Mouse (Mus musculus) midbrain, embryonic 14.5 days (tissue): Measurements from ENCODE around the gene Ifnar2. TPM values are rescaled to one million over a fixed set of nuclear protein-coding genes. Genes with fewer than 3 reads are reported as not detected.

Source experiments
- ATAC-seq: fragments of 200-750 bp; cut with Nextera tagmentation; 2 replicates; pipeline ENCODE4 v1.8.0; 2017; ENCODE audit warnings: moderate number of reproducible peaks, moderate library complexity; ENCODE audit not compliant: low FRiP score, low TSS enrichment
- DNase-seq: peaks from one replicate; pipeline ENCODE4 v3.0.0-alpha.2; 2015
- H3K27ac ChIP-seq: fragments of 300-500 bp; sonication (generic); replicated peaks from 2 replicates; pipeline ENCODE4 v1.5.1; 2014; ENCODE audit warnings: mild to moderate bottlenecking, low read depth, low read length, moderate library complexity
- H3K27me3 ChIP-seq: fragments of 300-500 bp; sonication (generic); 2 replicates; pipeline ENCODE4 v1.6.1; 2014; ENCODE audit warnings: low read length, control low read depth, mixed read lengths; ENCODE audit not compliant: control insufficient read depth, insufficient read depth
- H3K36me3 ChIP-seq: fragments of 300-500 bp; sonication (generic); 2 replicates; pipeline ENCODE4 v1.6.1; 2014; ENCODE audit warnings: low read length, control low read depth; ENCODE audit not compliant: control insufficient read depth, insufficient read depth
- H3K4me1 ChIP-seq: fragments of 300-500 bp; sonication (generic); 2 replicates; pipeline ENCODE4 v1.6.1; 2014; ENCODE audit warnings: mild to moderate bottlenecking, antibody characterized with exemption, low read length, control low read depth; ENCODE audit not compliant: control insufficient read depth, insufficient read depth
- H3K4me2 ChIP-seq: fragments of 300-500 bp; sonication (generic); 2 replicates; pipeline ENCODE4 v1.6.1; 2014; ENCODE audit warnings: mild to moderate bottlenecking, low read length, moderate library complexity
- H3K4me3 ChIP-seq: fragments of 300-500 bp; sonication (generic); replicated peaks from 2 replicates; pipeline ENCODE4 v1.5.1; 2014; ENCODE audit warnings: low read depth, low read length
- H3K9ac ChIP-seq: fragments of 300-500 bp; sonication (generic); replicated peaks from 2 replicates; pipeline ENCODE4 v1.6.1; 2014; ENCODE audit warnings: mild to moderate bottlenecking, low read length, moderate library complexity
- H3K9me3 ChIP-seq: fragments of 300-500 bp; sonication (generic); 2 replicates; pipeline ENCODE4 v1.6.1; 2016; ENCODE audit warnings: low read length, control low read depth, mixed read lengths; ENCODE audit not compliant: control insufficient read depth
- whole genome bisulfite sequencing: fragments of 180-500 bp; shearing (Covaris S2); extraction: QIAGEN DNeasy Blood & Tissue Kit; methylation state at CpG from one replicate; pipeline ENCODE4 v1.1.7; 2014; 5-methylcytosine and 5-hydroxymethylcytosine counted together
- polyA plus RNA-seq: library from polyadenylated mRNA; unstranded; fragments of >200 nt; fragmentation: Nextera tagmentation; extraction: Ambion mirVana; gene quantifications from 2 replicates; pipeline ENCODE4 v1.2.1, GENCODE M21; 2014

Ifnar2 gene
- polyA plus RNA-seq, 1 experiment from 2014 or later, result 32.2 TPM

DNA sequence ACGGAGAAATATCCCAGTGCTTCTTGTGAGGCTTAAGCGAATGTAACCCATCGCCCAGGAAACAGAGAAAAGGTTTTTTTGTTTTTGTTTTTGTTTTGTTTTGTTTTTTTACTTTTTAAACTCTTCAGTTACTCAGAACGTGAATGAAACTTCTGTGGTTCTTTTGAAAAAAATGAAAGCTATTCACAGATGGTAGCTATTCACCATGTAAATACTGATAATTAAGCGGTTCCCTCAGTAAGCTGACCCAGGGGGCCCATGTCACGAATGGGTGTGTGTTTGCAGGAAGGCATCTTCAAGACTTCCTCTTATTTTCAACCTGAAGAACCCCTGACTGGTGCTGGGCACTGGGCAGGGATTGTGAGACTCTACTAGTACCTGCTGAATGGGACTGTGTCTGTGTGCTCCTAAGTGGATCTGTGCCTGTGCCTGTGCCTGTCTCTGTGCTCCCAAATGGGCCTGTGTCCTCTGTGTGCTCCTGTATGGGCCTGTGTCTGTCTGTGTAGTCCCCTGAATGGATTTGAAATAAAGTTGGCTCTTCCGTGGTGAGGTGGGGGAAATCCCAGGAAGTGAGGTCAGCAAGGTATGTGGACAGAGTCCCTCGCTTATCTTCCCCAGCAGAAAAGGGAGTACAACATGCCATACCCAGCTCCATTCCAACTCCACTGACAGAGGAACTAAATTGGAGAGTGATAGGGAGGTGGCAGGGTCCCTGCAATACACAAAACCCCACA lies 74.4 kb downstream of the Ifnar2 start:
- no peak for DNase-seq
- no peak overlapping the region for H3K9ac ChIP-seq
- ATAC-seq, result no peak

DNA sequence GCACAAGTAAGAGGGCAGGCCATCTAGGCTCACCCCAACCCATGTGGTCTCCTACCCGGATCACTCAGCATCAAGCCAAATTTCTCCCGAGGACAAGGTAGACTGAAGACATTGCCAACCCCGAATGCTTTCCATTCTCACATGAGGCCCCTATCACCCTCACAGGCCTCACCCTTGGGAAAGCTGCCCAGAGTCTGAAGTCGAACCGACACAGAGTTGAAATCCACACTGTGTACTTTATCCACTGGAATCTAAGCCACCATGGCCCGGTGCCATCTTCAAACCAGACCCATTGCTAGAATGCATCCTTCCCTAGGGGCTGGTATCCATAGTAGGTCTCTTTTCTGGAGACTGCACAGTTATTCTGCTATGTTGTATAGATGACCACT lies 74.9 kb downstream of the Ifnar2 start:
- Histone ChIP-seq H3K9ac (no peak overlapping the region), H3K4me2 (no peak overlapping the region), H3K27ac (no peak overlapping the region), H3K4me1 (no peaks in the 10 kb centered on the region), H3K27me3 (no peaks in the 10 kb centered on the region), H3K36me3 (no peaks in the 10 kb centered on the region), H3K4me3 (no peak overlapping the region), H3K9me3 (no peaks in the 10 kb centered on the region)
- ATAC-seq, result no peak
- 86% methylated on average over 6 of the region's 6 CpGs for WGBS
- no peak for DNase-seq

More for the DNA sequence above, 74.4 kb downstream of the Ifnar2 start:
- H3K9me3 ChIP-seq, result no peaks in the 10 kb centered on the region
- no peak overlapping the region for H3K4me2 ChIP-seq
- no peak overlapping the region for H3K27ac ChIP-seq
- no peak overlapping the region for H3K4me3 ChIP-seq
- no peaks in the 10 kb centered on the region for H3K36me3 ChIP-seq
- H3K27me3 ChIP-seq, result no peaks in the 10 kb centered on the region
- 79% methylated on average over 8 of the region's 8 CpGs for WGBS
- H3K4me1 ChIP-seq, result no peaks in the 10 kb centered on the region

DNA sequence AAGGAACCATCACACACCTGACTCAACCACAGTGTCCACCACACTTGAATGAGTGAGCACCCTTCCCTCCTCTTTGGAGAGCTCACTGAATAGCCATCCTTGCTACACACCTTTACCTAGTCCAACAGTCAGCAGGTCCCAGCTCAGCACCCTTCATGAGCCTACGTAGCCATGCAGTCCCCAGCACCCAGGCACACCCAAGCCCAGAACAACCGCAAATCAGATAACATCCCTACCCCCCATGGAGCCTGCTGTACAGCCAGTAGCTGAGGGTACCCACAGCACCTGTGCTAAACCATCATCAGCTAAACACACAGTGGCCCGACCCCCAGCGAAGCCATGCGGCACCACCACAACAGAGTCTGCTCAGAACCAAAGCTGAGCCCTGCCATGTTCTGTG lies 75.5 kb downstream of the Ifnar2 start:
- 92% methylated on average over 5 of the region's 5 CpGs for WGBS
- no peaks in the 10 kb centered on the region for H3K4me1 ChIP-seq
- H3K27ac ChIP-seq, result no peak overlapping the region
- H3K4me3 ChIP-seq, result no peak overlapping the region
- H3K9me3 ChIP-seq, result no peaks in the 10 kb centered on the region
- H3K27me3 ChIP-seq, result no peaks in the 10 kb centered on the region
- no peak overlapping the region for H3K4me2 ChIP-seq
- H3K9ac ChIP-seq, result no peak overlapping the region
- DNase-seq (no peak), ATAC-seq (no peak)
- no peaks in the 10 kb centered on the region for H3K36me3 ChIP-seq

- no peak for ATAC-seq
Measured at GRCm38 (mm10) chr16:91448895-91449294, 76.3 kb downstream of the Ifnar2 start.

DNA sequence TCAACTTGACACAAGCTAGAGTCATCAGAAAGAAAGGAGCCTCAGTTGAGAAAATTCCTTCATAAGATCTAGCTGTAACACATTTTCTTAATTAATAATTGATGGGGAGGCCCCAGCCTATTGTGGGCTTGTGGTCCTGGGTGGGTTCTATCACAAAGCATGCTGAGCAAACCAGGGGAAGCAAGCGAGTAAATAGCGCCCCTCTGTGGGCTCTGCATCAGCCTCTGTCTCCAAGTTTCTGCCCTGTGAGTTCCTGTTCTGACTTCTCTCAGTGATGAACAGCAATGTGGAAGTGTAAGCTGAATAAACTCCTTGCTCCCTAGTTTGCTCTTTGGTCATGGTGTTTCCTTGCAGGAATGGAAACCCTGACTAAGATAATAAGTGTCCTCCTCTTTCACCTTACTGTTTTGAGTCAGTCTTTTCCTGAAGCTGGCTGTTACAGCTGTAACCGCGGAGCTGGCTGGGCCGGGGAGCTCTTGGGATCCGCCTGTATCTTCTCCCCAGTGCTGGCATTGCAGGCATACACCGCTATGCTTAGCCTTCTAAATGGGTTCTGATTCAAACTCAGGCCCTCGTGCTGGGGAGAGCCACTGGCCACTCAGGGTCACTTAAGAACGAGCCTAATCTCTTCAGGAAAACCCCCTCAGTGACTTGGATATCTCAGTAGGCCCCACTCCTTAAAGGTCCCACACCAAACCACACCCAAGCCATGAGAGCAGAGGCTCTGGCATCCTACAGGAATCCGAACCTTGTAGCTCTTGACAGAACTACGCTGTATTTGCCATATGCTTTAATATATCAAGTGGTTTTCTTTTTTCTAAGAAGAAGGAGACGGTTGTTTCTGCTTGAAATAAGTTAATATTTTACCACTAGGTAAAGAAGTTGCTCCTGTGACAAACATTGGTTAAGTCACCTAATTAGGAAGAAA lies 77.8 kb downstream of the Ifnar2 start:
- H3K27me3 ChIP-seq, result no peaks in the 10 kb centered on the region
- DNase-seq, result no peak
- no peak overlapping the region for H3K4me2 ChIP-seq
- H3K9ac ChIP-seq, result no peak overlapping the region
- no peak for ATAC-seq
- H3K9me3 ChIP-seq, result no peaks in the 10 kb centered on the region
- no peaks in the 10 kb centered on the region for H3K36me3 ChIP-seq
- no peak overlapping the region for H3K4me3 ChIP-seq
- WGBS, result 83% methylated on average over 12 of the region's 12 CpGs
- no peaks in the 10 kb centered on the region for H3K4me1 ChIP-seq
- no peak overlapping the region for H3K27ac ChIP-seq

More at GRCm38 (mm10) chr16:91448895-91449294, 76.3 kb downstream of the Ifnar2 start:
- no peaks in the 10 kb centered on the region for H3K4me1 ChIP-seq
- no peak overlapping the region for H3K4me2 ChIP-seq
- no peak overlapping the region for H3K9ac ChIP-seq
- H3K27me3 ChIP-seq, result no peaks in the 10 kb centered on the region
- H3K27ac ChIP-seq, result no peak overlapping the region
- H3K36me3 ChIP-seq, result no peaks in the 10 kb centered on the region
- no peak for DNase-seq
- WGBS, result 84% methylated on average over 7 of the region's 7 CpGs
- H3K4me3 ChIP-seq, result no peak overlapping the region
- H3K9me3 ChIP-seq, result no peaks in the 10 kb centered on the region

- no peaks in the 10 kb centered on the region for H3K4me1 ChIP-seq
- H3K27me3 ChIP-seq, result no peaks in the 10 kb centered on the region
- no peak overlapping the region for H3K27ac ChIP-seq
- H3K9me3 ChIP-seq, result no peaks in the 10 kb centered on the region
- DNase-seq (no peak), ATAC-seq (no peak)
- H3K9ac ChIP-seq, result no peak overlapping the region
- no peak overlapping the region for H3K4me2 ChIP-seq
- 82% methylated on average over 2 of the region's 2 CpGs for WGBS
- H3K36me3 ChIP-seq, result no peaks in the 10 kb centered on the region
- H3K4me3 ChIP-seq, result no peak overlapping the region
Measured at GRCm38 (mm10) chr16:91451949-91452348, 79.4 kb downstream of the Ifnar2 start.

DNA sequence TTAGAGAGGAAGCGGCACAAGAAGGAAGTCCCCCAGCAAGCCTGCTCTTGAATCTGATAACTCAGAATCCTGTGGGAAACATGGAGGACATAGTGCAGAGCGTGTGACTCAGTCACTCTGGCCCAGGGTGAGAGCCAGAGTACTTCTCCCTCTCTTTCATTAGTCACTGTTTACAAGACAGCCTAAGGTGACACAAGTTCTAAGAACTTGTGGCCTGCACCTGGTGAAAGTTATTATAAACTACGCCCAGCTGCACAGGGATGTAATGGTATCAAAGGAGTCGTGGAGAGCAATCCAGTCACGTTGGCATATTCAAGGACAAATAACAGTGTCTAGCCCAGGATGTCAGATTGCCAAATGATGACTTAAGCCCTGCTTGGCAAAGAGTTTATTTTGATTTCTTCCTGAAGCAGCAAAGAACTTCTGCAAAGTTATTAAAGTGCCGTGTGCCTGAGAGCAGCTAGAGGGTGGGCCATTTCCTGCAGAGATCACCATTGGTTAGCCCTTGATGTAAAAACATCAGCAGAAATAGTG lies 79.8 kb downstream of the Ifnar2 start:
- Histone ChIP-seq H3K27me3 (no peaks in the 10 kb centered on the region), H3K4me1 (no peaks in the 10 kb centered on the region), H3K9ac (no peak overlapping the region), H3K4me2 (no peak overlapping the region), H3K27ac (no peak overlapping the region), H3K36me3 (no peaks in the 10 kb centered on the region), H3K4me3 (no peak overlapping the region), H3K9me3 (no peaks in the 10 kb centered on the region)
- ATAC-seq (no peak), DNase-seq (no peak)
- WGBS, result 84% methylated on average over 6 of the region's 6 CpGs
